10 mouse cellular contexts compared by ENCODE assay signal in genomic region chr13:69932695-69933550, GRCm38 (mm10).
DNase-seq lines count a peak whose midpoint lies in the region; ATAC-seq and TF ChIP-seq lines count a peak whose summit lies in the region.
"Had no signal": no experiment of that assay in that cellular context is flagged by ENCODE, and none has a peak within 500 bp of the region (broad histone marks: within the 10 kb centered on the region; RNA-seq: fewer than 3 reads in every experiment).

No protein-coding gene starts in this region.

- peak overlapping the region; percentile 83 for H3K27ac ChIP-seq in hindbrain, embryonic 13.5 days
- peak overlapping the region; percentile 52 for H3K27ac ChIP-seq in midbrain, postnatal 0 days (ENCODE audit: low read depth, low read length)
- no peak overlapping the region for H3K27ac ChIP-seq in kidney, embryonic 15.5 days
- no peak overlapping the region for H3K27ac ChIP-seq in heart, embryonic 11.5 days (ENCODE audit: low read depth, low read length)
- H3K27ac ChIP-seq: liver, embryonic 13.5 days; stomach, postnatal 0 days had no signal

- H3K9ac ChIP-seq in hindbrain, embryonic 13.5 days, result no peak overlapping the region
- no peak overlapping the region for H3K9ac ChIP-seq in midbrain, postnatal 0 days (replicated peaks; ENCODE audit: low read length, poor library complexity, severe bottlenecking)
- H3K9ac ChIP-seq in kidney, embryonic 15.5 days, result no peak overlapping the region
- H3K9ac ChIP-seq in heart, embryonic 11.5 days (ENCODE audit: low read depth, low read length), result no peak overlapping the region
- H3K9ac ChIP-seq: liver, embryonic 13.5 days had no signal

- H3K4me1 ChIP-seq in hindbrain, embryonic 13.5 days (replicated peaks), result peaks cover 24% of the 10 kb centered on the region
- peaks cover 4% of the 10 kb centered on the region; the same call in 1 of the 2 replicates for H3K4me1 ChIP-seq in midbrain, postnatal 0 days (ENCODE audit: insufficient read depth, low read length)
- no peaks in the 10 kb centered on the region for H3K4me1 ChIP-seq in kidney, embryonic 15.5 days
- H3K4me1 ChIP-seq in heart, embryonic 11.5 days (ENCODE audit: control insufficient read depth, insufficient read depth, low read length), result no peaks in the 10 kb centered on the region
- H3K4me1 ChIP-seq: liver, embryonic 13.5 days had no signal

- peak; percentile 1; the same call in 1 of the 2 replicates for ATAC-seq in hindbrain, embryonic 13.5 days (ENCODE audit: low FRiP score)
- ATAC-seq in midbrain, postnatal 0 days (ENCODE audit: low FRiP score), result peak; percentile 24; the same call in 1 of the 2 replicates
- ATAC-seq in kidney, embryonic 15.5 days (replicated peaks; ENCODE audit: low FRiP score), result no peak
- no peak for ATAC-seq in heart, embryonic 11.5 days (replicated peaks; ENCODE audit: insufficient number of reproducible peaks, low FRiP score, low TSS enrichment)

- no peaks in the 10 kb centered on the region for H3K9me3 ChIP-seq in hindbrain, embryonic 13.5 days
- no peaks in the 10 kb centered on the region for H3K9me3 ChIP-seq in midbrain, postnatal 0 days (ENCODE audit: low read length)
- no peaks in the 10 kb centered on the region for H3K9me3 ChIP-seq in kidney, embryonic 15.5 days (replicated peaks)
- H3K9me3 ChIP-seq in heart, embryonic 11.5 days (replicated peaks; ENCODE audit: control insufficient read depth, low read length), result no peaks in the 10 kb centered on the region

- H3K27me3 ChIP-seq in hindbrain, embryonic 13.5 days, result peaks cover 10% of the 10 kb centered on the region; the same call in 1 of the 2 replicates
- H3K27me3 ChIP-seq in midbrain, postnatal 0 days (ENCODE audit: insufficient read depth, low read length), result no peaks in the 10 kb centered on the region
- no peaks in the 10 kb centered on the region for H3K27me3 ChIP-seq in kidney, embryonic 15.5 days
- no peaks in the 10 kb centered on the region for H3K27me3 ChIP-seq in heart, embryonic 11.5 days (ENCODE audit: control insufficient read depth, insufficient read depth, low read length)
- H3K27me3 ChIP-seq: liver, embryonic 13.5 days had no signal

- H3K4me2 ChIP-seq in hindbrain, embryonic 13.5 days, result peak overlapping the region; percentile 43
- peak overlapping the region; percentile 32; the same call in 1 of the 2 replicates for H3K4me2 ChIP-seq in midbrain, postnatal 0 days (ENCODE audit: low read depth, low read length, poor library complexity, severe bottlenecking)
- no peak overlapping the region for H3K4me2 ChIP-seq in kidney, embryonic 15.5 days
- no peak overlapping the region for H3K4me2 ChIP-seq in heart, embryonic 11.5 days
- H3K4me2 ChIP-seq: liver, embryonic 13.5 days had no signal

- 46% methylated on average over 9 of the region's 9 CpGs for WGBS in hindbrain, embryonic 13.5 days
- 41% methylated on average over 9 of the region's 9 CpGs for WGBS in midbrain, postnatal 0 days
- WGBS in kidney, embryonic 15.5 days, result 76% methylated on average over 9 of the region's 9 CpGs
- WGBS in heart, embryonic 11.5 days (ENCODE audit: insufficient replicate concordance), result 70% methylated on average over 9 of the region's 9 CpGs

- H3K4me3 ChIP-seq in hindbrain, embryonic 13.5 days, result no peak overlapping the region
- no peak overlapping the region for H3K4me3 ChIP-seq in midbrain, postnatal 0 days (ENCODE audit: low read depth, low read length)
- H3K4me3 ChIP-seq in kidney, embryonic 15.5 days (replicated peaks), result no peak overlapping the region
- no peak overlapping the region for H3K4me3 ChIP-seq in heart, embryonic 11.5 days (ENCODE audit: low read depth, low read length)
- H3K4me3 ChIP-seq: liver, embryonic 13.5 days had no signal

- DNase-seq in cerebellum, adult 11 months, result peak; percentile 5
- no peak for DNase-seq in cerebellum, postnatal 10 days
- DNase-seq in embryo, embryonic 9.5 days (ENCODE audit: extremely low spot score), result peak; percentile 14
- DNase-seq in midbrain, postnatal 0 days (ENCODE audit: low spot score), result no peak
- no peak for DNase-seq in thymus, postnatal 14 days
- DNase-seq: liver, embryonic 13.5 days had no signal

- H3K36me3 ChIP-seq in hindbrain, embryonic 13.5 days, result no peaks in the 10 kb centered on the region
- no peaks in the 10 kb centered on the region for H3K36me3 ChIP-seq in midbrain, postnatal 0 days (ENCODE audit: insufficient read depth, low read length)
- H3K36me3 ChIP-seq in kidney, embryonic 15.5 days, result no peaks in the 10 kb centered on the region
- no peaks in the 10 kb centered on the region for H3K36me3 ChIP-seq in heart, embryonic 11.5 days (ENCODE audit: control insufficient read depth, insufficient read depth, low read length)
- H3K36me3 ChIP-seq: liver, embryonic 13.5 days had no signal

- TF ChIP-seq CTCF in midbrain, postnatal 0 days (IDR thresholded peaks at IDR 0.05), result no peak

Comparison
In these comparisons a context has a peak if more than half of its experiments do, and no peak if none do; other contexts are left out.
1. DNase-seq: peak in cerebellum, adult 11 months (single experiment) and embryo, embryonic 9.5 days (single experiment); none in cerebellum, postnatal 10 days (0 of 2), midbrain, postnatal 0 days (single experiment) and thymus, postnatal 14 days (single experiment).
2. ATAC-seq: peak in hindbrain, embryonic 13.5 days (single experiment) and midbrain, postnatal 0 days (single experiment); none in kidney, embryonic 15.5 days (single experiment) and heart, embryonic 11.5 days (single experiment).
3. H3K27ac ChIP-seq: peak in hindbrain, embryonic 13.5 days (single experiment) and midbrain, postnatal 0 days (single experiment); none in kidney, embryonic 15.5 days (single experiment) and heart, embryonic 11.5 days (single experiment).
4. H3K4me2 ChIP-seq: peak in hindbrain, embryonic 13.5 days (single experiment) and midbrain, postnatal 0 days (single experiment); none in kidney, embryonic 15.5 days (single experiment) and heart, embryonic 11.5 days (single experiment).